Mouse (Mus musculus) MEL (cell line): Measurements from ENCODE around the gene Prok1.

ENCODE experiments used
- CHD2 ChIP-seq: IDR thresholded peaks from 2 replicates; pipeline ENCODE4 v1.6.1; 2011; ENCODE audit warnings: low read length, improper control_type of control experiment
- CTCF ChIP-seq, 3 experiments: IDR thresholded peaks in 2 of 3; conservative IDR thresholded peaks in 1 of 3; 2 replicates each; pipeline ENCODE4 v1.5.1; 2011 to 2012; ENCODE audit warnings: low read length in 3 of 3, low read depth in 2 of 3, mild to moderate bottlenecking in 2 of 3, improper control_type of control experiment in 1 of 3, inconsistent platforms in 1 of 3, mixed read lengths in 1 of 3, moderate library complexity in 1 of 3; ENCODE audit not compliant: control insufficient read depth in 1 of 3, insufficient read depth in 1 of 3, poor library complexity in 1 of 3, severe bottlenecking in 1 of 3
- EP300 ChIP-seq, 2 experiments: IDR thresholded peaks; 2 replicates each; pipeline ENCODE4 v1.6.1; 2011; ENCODE audit warnings: improper control_type of control experiment in 2 of 2, low read length in 2 of 2, low read depth in 1 of 2, mild to moderate bottlenecking in 1 of 2
- ETS1 ChIP-seq: IDR thresholded peaks from 2 replicates; pipeline ENCODE4 v1.6.1; 2012; ENCODE audit warnings: low read depth, mild to moderate bottlenecking, inconsistent platforms, low read length, improper control_type of control experiment, moderate library complexity
- JUND ChIP-seq: IDR thresholded peaks from 2 replicates; pipeline ENCODE4 v1.6.1; 2011; ENCODE audit warnings: low read depth, mild to moderate bottlenecking, improper control_type of control experiment, low read length
- KAT2A ChIP-seq: conservative IDR thresholded peaks from 2 replicates; pipeline ENCODE4 v1.6.1; 2012; ENCODE audit warnings: low read depth, low read length, improper control_type of control experiment, inconsistent platforms
- MAX ChIP-seq: IDR thresholded peaks from 2 replicates; pipeline ENCODE4 v1.6.1; 2011; ENCODE audit warnings: low read length, improper control_type of control experiment
- MXI1 ChIP-seq: IDR thresholded peaks from 2 replicates; pipeline ENCODE4 v1.6.1; 2011; ENCODE audit warnings: mild to moderate bottlenecking, low read depth, low read length, improper control_type of control experiment
- MYC ChIP-seq: IDR thresholded peaks from 2 replicates; pipeline ENCODE4 v1.6.1; 2011; ENCODE audit warnings: low read depth, mild to moderate bottlenecking, low read length, improper control_type of control experiment, moderate library complexity
- SIN3A ChIP-seq: IDR thresholded peaks from 2 replicates; pipeline ENCODE4 v1.6.1; 2012; ENCODE audit warnings: low read length, improper control_type of control experiment, inconsistent platforms
- TAL1 ChIP-seq: IDR thresholded peaks from 2 replicates; pipeline ENCODE4 v1.6.1; 2012; ENCODE audit warnings: mild to moderate bottlenecking, inconsistent platforms, low read length, moderate library complexity, mixed read lengths
- USF2 ChIP-seq, 2 experiments: IDR thresholded peaks; 2 replicates each; pipeline ENCODE4 v1.6.1; 2011 to 2012; ENCODE audit warnings: improper control_type of control experiment in 2 of 2, low read length in 2 of 2, borderline replicate concordance in 1 of 2, inconsistent platforms in 1 of 2, low read depth in 1 of 2, mild to moderate bottlenecking in 1 of 2; ENCODE audit not compliant: insufficient read depth in 1 of 2

GRCm38 (mm10) chr3:107205170-107205569, 34.3 kb downstream of the Prok1 start:
- no peak for TF ChIP-seq SIN3A
- TF ChIP-seq MXI1 = no peak
- TF ChIP-seq MAX = no peak
- no peak for TF ChIP-seq USF2 (IDR thresholded peaks at IDR 0.05; ENCODE audit: borderline replicate concordance in 1 of 2, insufficient read depth in 1 of 2, low read depth in 1 of 2, low read length in 2 of 2)
- no peak for TF ChIP-seq JUND
- TF ChIP-seq EP300 (IDR thresholded peaks at IDR 0.05; ENCODE audit: low read depth in 1 of 2, low read length in 2 of 2) = no peak
- no peak for TF ChIP-seq KAT2A
- no peak for TF ChIP-seq ETS1
- TF ChIP-seq TAL1 = no peak
- TF ChIP-seq MYC = no peak
- no peak for TF ChIP-seq CHD2
- TF ChIP-seq CTCF (IDR thresholded peaks at IDR 0.05 in 2 of 3, conservative IDR thresholded peaks at IDR 0.05 in 1 of 3; ENCODE audit: control insufficient read depth in 1 of 3, insufficient read depth in 1 of 3, low read depth in 2 of 3, low read length in 3 of 3, poor library complexity in 1 of 3, severe bottlenecking in 1 of 3) = no peak
